Mouse (Mus musculus): ENCODE results near the gene Nav2. TPM values are rescaled to one million over a fixed set of nuclear protein-coding genes. Genes with fewer than 3 reads are reported as not detected.

The Nav2 gene
- polyA plus RNA-seq, 1 experiment from 2014 or later, result 2.2 TPM

DNA sequence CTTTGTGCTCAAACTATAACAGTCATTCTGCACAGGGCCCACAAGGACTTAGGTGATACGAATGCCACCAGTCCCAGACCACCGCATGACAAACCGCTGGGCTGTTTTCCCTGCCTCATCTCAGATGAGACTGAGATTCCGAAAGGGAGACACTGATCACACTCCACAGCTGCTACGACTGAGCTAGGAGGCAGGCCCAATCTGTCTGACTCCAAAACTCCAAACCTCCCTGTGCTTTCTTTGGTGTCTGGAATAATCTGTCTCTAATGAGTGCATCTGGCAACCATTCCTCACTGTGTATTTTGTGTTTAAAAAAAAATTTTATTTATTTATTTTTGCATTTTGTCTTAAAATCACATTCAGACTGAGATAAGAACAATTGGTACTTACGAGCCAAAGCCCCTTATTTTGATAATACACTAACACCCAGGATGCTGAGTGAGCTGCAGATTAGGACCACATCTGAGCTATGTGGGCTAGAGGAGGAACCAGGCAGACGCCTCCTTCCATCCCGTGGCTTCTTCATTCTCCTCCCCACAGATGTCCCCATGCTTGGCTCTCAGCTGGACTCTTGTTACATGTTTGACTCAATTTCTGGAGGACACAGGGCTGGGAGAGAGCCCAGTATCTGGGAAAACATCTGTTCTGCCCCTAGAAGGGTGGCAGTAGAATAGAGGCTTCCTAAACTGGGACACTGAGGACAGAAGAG is 149.9 kb downstream of the Nav2 start:
- no peak overlapping the region for H3K4me2 ChIP-seq
- peaks cover 8% of the 10 kb centered on the region for H3K27me3 ChIP-seq
- no peaks in the 10 kb centered on the region for H3K4me1 ChIP-seq (replicated peaks)
- no peak overlapping the region for H3K4me3 ChIP-seq (replicated peaks)
- H3K27ac ChIP-seq (replicated peaks), result no peak overlapping the region
- no peak for ATAC-seq (ENCODE audit: insufficient read depth)
- 51% methylated on average over 8 of the region's 8 CpGs for WGBS (ENCODE audit: insufficient replicate concordance)
- H3K36me3 ChIP-seq (replicated peaks), result no peaks in the 10 kb centered on the region
- no peaks in the 10 kb centered on the region for H3K9me3 ChIP-seq (replicated peaks)
- no peak overlapping the region for H3K9ac ChIP-seq

- H3K4me1 ChIP-seq (replicated peaks), result no peaks in the 10 kb centered on the region; the same call in 1 of the 2 replicates
- H3K36me3 ChIP-seq (replicated peaks), result no peaks in the 10 kb centered on the region
- 67% methylated on average over 4 of the region's 4 CpGs for WGBS (ENCODE audit: insufficient replicate concordance)
- no peaks in the 10 kb centered on the region for H3K27me3 ChIP-seq
- no peaks in the 10 kb centered on the region for H3K9me3 ChIP-seq (replicated peaks)
- no peak overlapping the region for H3K4me2 ChIP-seq
- ATAC-seq (ENCODE audit: insufficient read depth), result no peak
- H3K4me3 ChIP-seq (replicated peaks), result no peak overlapping the region
- H3K27ac ChIP-seq (replicated peaks), result no peak overlapping the region
- H3K9ac ChIP-seq, result no peak overlapping the region
Observed at GRCm38 (mm10) chr7:49064792-49065521, 156.4 kb downstream of the Nav2 start.

- no peak for ATAC-seq (ENCODE audit: insufficient read depth)
- Histone ChIP-seq H3K36me3 (replicated peaks) (no peaks in the 10 kb centered on the region), H3K27ac (replicated peaks) (no peak overlapping the region), H3K4me2 (no peak overlapping the region), H3K9ac (no peak overlapping the region), H3K4me1 (replicated peaks) (no peaks in the 10 kb centered on the region; the same call in 1 of the 2 replicates), H3K27me3 (no peaks in the 10 kb centered on the region), H3K9me3 (replicated peaks) (no peaks in the 10 kb centered on the region), H3K4me3 (replicated peaks) (no peak overlapping the region)
- WGBS (ENCODE audit: insufficient replicate concordance), result 55% methylated on average over 9 of the region's 9 CpGs
Observed at GRCm38 (mm10) chr7:49065621-49066475, 157.3 kb downstream of the Nav2 start.

GRCm38 (mm10) chr7:49066828-49067227 is 158.3 kb downstream of the Nav2 start:
- Histone ChIP-seq H3K36me3 (replicated peaks) (no peaks in the 10 kb centered on the region), H3K9ac (no peak overlapping the region), H3K4me1 (replicated peaks) (no peaks in the 10 kb centered on the region; the same call in 1 of the 2 replicates), H3K27me3 (no peaks in the 10 kb centered on the region), H3K4me2 (no peak overlapping the region), H3K27ac (replicated peaks) (no peak overlapping the region), H3K4me3 (replicated peaks) (no peak overlapping the region), H3K9me3 (replicated peaks) (no peaks in the 10 kb centered on the region)
- 72% methylated on average over 1 of the region's 1 CpGs for WGBS (ENCODE audit: insufficient replicate concordance)
- ATAC-seq (ENCODE audit: insufficient read depth), result no peak

DNA sequence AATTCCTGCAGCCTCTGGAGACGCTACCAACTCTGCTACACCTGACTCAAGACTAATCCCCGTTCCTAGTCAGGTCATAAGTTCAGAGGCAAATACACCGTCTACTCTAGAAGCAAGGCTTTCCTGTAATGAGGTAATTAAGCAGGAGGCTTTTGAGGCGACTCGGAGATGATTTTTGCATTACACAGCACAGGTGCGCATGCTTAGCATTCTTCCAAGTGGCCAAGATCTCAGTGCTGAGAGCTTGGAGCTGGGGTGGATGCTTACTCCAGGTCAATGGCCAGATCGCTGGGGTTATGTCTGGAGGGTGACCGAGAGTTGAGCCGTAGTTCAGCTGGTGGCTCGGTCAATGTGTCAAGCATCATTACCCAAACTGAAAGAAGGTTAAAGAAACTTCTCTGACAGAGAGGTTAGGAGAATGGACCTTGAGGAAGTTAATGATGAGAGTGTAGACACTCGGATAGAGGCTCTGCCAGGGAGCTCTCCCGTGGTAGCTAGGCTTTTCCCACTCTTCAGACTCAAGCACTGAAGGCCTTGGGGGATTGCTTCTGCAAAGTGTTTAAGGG is 161.0 kb downstream of the Nav2 start:
- no peak overlapping the region for H3K9ac ChIP-seq
- H3K27ac ChIP-seq (replicated peaks), result no peak overlapping the region
- H3K4me2 ChIP-seq, result no peak overlapping the region
- H3K27me3 ChIP-seq, result no peaks in the 10 kb centered on the region
- no peaks in the 10 kb centered on the region for H3K36me3 ChIP-seq (replicated peaks)
- H3K9me3 ChIP-seq (replicated peaks), result no peaks in the 10 kb centered on the region
- ATAC-seq (ENCODE audit: insufficient read depth), result no peak
- 70% methylated on average over 12 of the region's 12 CpGs for WGBS (ENCODE audit: insufficient replicate concordance)
- no peaks in the 10 kb centered on the region; the same call in 1 of the 2 replicates for H3K4me1 ChIP-seq (replicated peaks)
- H3K4me3 ChIP-seq (replicated peaks), result no peak overlapping the region

- no peak overlapping the region for H3K4me2 ChIP-seq
- WGBS (ENCODE audit: insufficient replicate concordance), result 33% methylated on average over 1 of the region's 1 CpGs
- H3K36me3 ChIP-seq (replicated peaks), result no peaks in the 10 kb centered on the region
Observed at GRCm38 (mm10) chr7:49070621-49071020, 162.1 kb downstream of the Nav2 start.

GRCm38 (mm10) chr7:49071141-49071567 is 162.6 kb downstream of the Nav2 start:
- Histone ChIP-seq H3K9ac (no peak overlapping the region), H3K27ac (replicated peaks) (no peak overlapping the region), H3K4me3 (replicated peaks) (no peak overlapping the region), H3K4me2 (no peak overlapping the region), H3K9me3 (replicated peaks) (no peaks in the 10 kb centered on the region), H3K4me1 (replicated peaks) (no peaks in the 10 kb centered on the region; the same call in 1 of the 2 replicates), H3K27me3 (peaks cover 6% of the 10 kb centered on the region), H3K36me3 (replicated peaks) (no peaks in the 10 kb centered on the region)
- no peak for ATAC-seq (ENCODE audit: insufficient read depth)
- 49% methylated on average over 7 of the region's 7 CpGs for WGBS (ENCODE audit: insufficient replicate concordance)

More at GRCm38 (mm10) chr7:49070621-49071020, 162.1 kb downstream of the Nav2 start:
- peaks cover 6% of the 10 kb centered on the region for H3K27me3 ChIP-seq
- no peaks in the 10 kb centered on the region for H3K9me3 ChIP-seq (replicated peaks)
- H3K27ac ChIP-seq (replicated peaks), result no peak overlapping the region
- no peak overlapping the region for H3K9ac ChIP-seq
- ATAC-seq (ENCODE audit: insufficient read depth), result no peak
- no peaks in the 10 kb centered on the region; the same call in 1 of the 2 replicates for H3K4me1 ChIP-seq (replicated peaks)
- no peak overlapping the region for H3K4me3 ChIP-seq (replicated peaks)

DNA sequence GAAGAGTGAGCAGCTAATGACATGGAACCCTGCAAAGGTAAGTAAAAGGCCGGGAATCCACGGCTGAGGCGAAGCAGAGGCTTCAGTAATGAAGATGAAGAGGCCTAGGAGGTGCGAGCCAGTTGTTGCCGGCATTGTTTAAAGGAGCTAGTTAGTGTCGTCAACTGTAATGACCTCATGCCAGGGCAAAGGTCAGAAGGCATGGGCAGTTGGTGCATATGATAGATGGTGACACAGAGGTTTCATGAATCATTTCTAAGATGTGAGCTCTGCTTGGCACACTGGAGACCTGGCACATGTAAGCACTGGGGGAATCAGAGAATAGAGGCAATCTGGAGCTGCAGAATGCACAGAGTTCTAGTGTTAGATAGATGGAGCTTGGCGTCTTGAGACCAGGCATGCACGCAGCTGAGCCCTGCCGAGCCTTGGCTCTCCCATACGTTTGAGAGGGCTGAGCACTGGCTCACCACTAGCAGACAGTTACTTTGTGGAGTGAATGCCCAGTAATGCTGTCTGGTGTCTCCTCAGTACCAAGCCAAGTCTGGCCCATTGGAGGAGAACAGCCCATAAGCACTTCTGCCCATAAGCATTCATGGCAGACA is 166.9 kb downstream of the Nav2 start:
- 59% methylated on average over 10 of the region's 10 CpGs for WGBS (ENCODE audit: insufficient replicate concordance)

DNA sequence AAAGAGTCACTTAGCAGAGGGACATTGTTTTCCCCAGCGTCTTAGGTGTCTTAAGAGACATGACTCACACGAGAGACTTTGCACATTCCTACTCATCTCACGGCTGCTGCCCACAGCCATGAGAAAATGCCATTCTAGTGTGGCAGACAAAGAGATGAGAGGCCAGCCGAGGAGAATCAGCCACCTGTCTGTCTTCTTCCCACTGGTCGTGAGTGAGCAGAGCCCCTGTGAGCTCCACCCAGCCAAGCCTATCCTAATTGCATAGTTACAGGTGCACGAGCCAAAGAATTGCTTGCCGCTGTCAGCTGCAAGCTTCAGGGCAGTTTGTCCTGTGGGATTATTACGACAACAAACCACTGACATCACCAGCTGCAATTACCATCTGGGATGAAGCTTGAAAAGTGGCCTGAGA is 167.8 kb downstream of the Nav2 start:
- Histone ChIP-seq H3K9ac (no peak overlapping the region), H3K4me3 (replicated peaks) (no peak overlapping the region), H3K27ac (replicated peaks) (no peak overlapping the region), H3K27me3 (peaks cover 16% of the 10 kb centered on the region), H3K9me3 (replicated peaks) (no peaks in the 10 kb centered on the region), H3K4me1 (replicated peaks) (no peaks in the 10 kb centered on the region), H3K36me3 (replicated peaks) (no peaks in the 10 kb centered on the region), H3K4me2 (no peak overlapping the region)
- WGBS (ENCODE audit: insufficient replicate concordance), result 52% methylated on average over 8 of the region's 8 CpGs
- no peak for ATAC-seq (ENCODE audit: insufficient read depth)

More for the DNA sequence above, 166.9 kb downstream of the Nav2 start:
- Histone ChIP-seq H3K4me3 (replicated peaks) (no peak overlapping the region), H3K9ac (no peak overlapping the region), H3K4me1 (replicated peaks) (no peaks in the 10 kb centered on the region), H3K27me3 (peaks cover 8% of the 10 kb centered on the region), H3K9me3 (replicated peaks) (no peaks in the 10 kb centered on the region), H3K27ac (replicated peaks) (no peak overlapping the region), H3K36me3 (replicated peaks) (no peaks in the 10 kb centered on the region), H3K4me2 (no peak overlapping the region)
- ATAC-seq (ENCODE audit: insufficient read depth), result no peak

GRCm38 (mm10) chr7:49078930-49079329 is 170.4 kb downstream of the Nav2 start:
- Histone ChIP-seq H3K36me3 (replicated peaks) (no peaks in the 10 kb centered on the region), H3K9ac (no peak overlapping the region), H3K4me3 (replicated peaks) (no peak overlapping the region), H3K27ac (replicated peaks) (no peak overlapping the region), H3K9me3 (replicated peaks) (no peaks in the 10 kb centered on the region), H3K4me1 (replicated peaks) (no peaks in the 10 kb centered on the region), H3K27me3 (peaks cover 16% of the 10 kb centered on the region), H3K4me2 (no peak overlapping the region)
- ATAC-seq (ENCODE audit: insufficient read depth), result no peak
- 68% methylated on average over 5 of the region's 5 CpGs for WGBS (ENCODE audit: insufficient replicate concordance)
